Mouse (Mus musculus) gastrocnemius, postnatal 4 days (tissue): ENCODE measurements around the gene Ttc30a2. TPM values are rescaled to one million over a fixed set of nuclear protein-coding genes. Genes with fewer than 3 reads are reported as not detected.
"Not testable (repeated sequence)": the region's sequence is repeated elsewhere in the genome, so short reads cannot be mapped to it uniquely, and the experiment has no call there.

Experiments used
- DNase-seq, 2 experiments: peaks; one replicate each; pipeline ENCODE4 v3.0.0; 2021 to 2022; ENCODE audit warnings: low spot score in 2 of 2, mixed read lengths in 2 of 2
- total RNA-seq, 2 experiments: library from RNA; stranded (reverse); gene quantifications; 2 replicates each; pipeline ENCODE4 v1.2.3; 2021

The Ttc30a2 gene
- total RNA-seq, 2 experiments from 2014 or later: 0.21 to 0.22 TPM

GRCm38 (mm10) chr2:75981440-75982081, 3.6 kb upstream of the Ttc30a2 start, which contains the start of gene Ttc30a1:
Gene Ttc30a1 (minus strand): TSS chr2:75981967.
- peak in 1 of 2 experiments; percentile 76 for DNase-seq

- not testable (repeated sequence) for DNase-seq
Observed at GRCm38 (mm10) chr2:75980933-75981439, 3.0 kb upstream of the Ttc30a2 start.

GRCm38 (mm10) chr2:75976070-75976469, 1.9 kb downstream of the Ttc30a2 start:
- not testable (repeated sequence) for DNase-seq

- no peak for DNase-seq
Observed at GRCm38 (mm10) chr2:75974131-75974530, 3.8 kb downstream of the Ttc30a2 start.

- DNase-seq: peak; percentile 20 to 53
Observed at GRCm38 (mm10) chr2:75964972-75965371, 13.0 kb downstream of the Ttc30a2 start.

GRCm38 (mm10) chr2:75964512-75964911, 13.5 kb downstream of the Ttc30a2 start:
- DNase-seq: peak; percentile 45 to 64

GRCm38 (mm10) chr2:75964051-75964450, 13.9 kb downstream of the Ttc30a2 start:
- no peak for DNase-seq

GRCm38 (mm10) chr2:75963211-75963840, 14.6 kb downstream of the Ttc30a2 start:
- no peak for DNase-seq

- DNase-seq: peak in 1 of 2 experiments; percentile 27
Observed at GRCm38 (mm10) chr2:75960366-75961330, 17.3 kb downstream of the Ttc30a2 start.

- peak in 1 of 2 experiments; percentile 50 for DNase-seq
Observed at GRCm38 (mm10) chr2:75959850-75960365, 18.1 kb downstream of the Ttc30a2 start.

- DNase-seq: peak in 1 of 2 experiments; percentile 24
Observed at GRCm38 (mm10) chr2:75959183-75959849, 18.7 kb downstream of the Ttc30a2 start.

GRCm38 (mm10) chr2:75955709-75956108, 22.3 kb downstream of the Ttc30a2 start:
- no peak for DNase-seq

- no peak for DNase-seq
Observed at GRCm38 (mm10) chr2:75953320-75953719, 24.6 kb downstream of the Ttc30a2 start.

- no peak for DNase-seq
Observed at GRCm38 (mm10) chr2:75950685-75951084, 27.3 kb downstream of the Ttc30a2 start.

GRCm38 (mm10) chr2:75938117-75939063, 39.6 kb downstream of the Ttc30a2 start, which contains the start of gene Ttc30b:
Gene Ttc30b (minus strand): TSS chr2:75938585.
- peak; percentile 58 to 77 for DNase-seq

- DNase-seq: not testable (repeated sequence)
Observed at GRCm38 (mm10) chr2:75937520-75938116, 40.4 kb downstream of the Ttc30a2 start.

- not testable (repeated sequence) for DNase-seq
Observed at GRCm38 (mm10) chr2:75936685-75937084, 41.3 kb downstream of the Ttc30a2 start.

GRCm38 (mm10) chr2:75933541-75933940, 44.4 kb downstream of the Ttc30a2 start:
- DNase-seq: no peak

- no peak for DNase-seq
Observed at GRCm38 (mm10) chr2:75930941-75931340, 47.0 kb downstream of the Ttc30a2 start.
